ENCODE assay signal across 9 mouse cellular contexts in the genomic region with DNA sequence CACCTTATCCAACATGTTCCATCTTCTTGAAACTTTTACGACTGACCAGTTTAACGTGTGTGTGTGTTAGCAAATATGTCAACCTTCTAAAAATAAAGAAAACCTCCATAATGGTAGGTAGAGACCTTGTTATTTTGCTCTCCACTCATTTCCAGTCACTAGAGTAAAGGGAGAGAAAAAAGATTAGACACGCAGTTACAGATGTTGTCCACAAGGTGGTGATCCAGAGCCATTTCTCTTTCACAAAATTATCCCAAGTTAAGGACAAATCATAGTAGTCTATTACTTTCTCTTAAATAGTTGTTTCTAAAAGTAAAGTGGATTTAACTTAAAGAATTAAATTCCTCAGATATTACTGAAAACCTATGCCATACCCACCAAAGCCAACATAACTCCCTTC. TPM values are rescaled to one million over a fixed set of nuclear protein-coding genes. Genes with fewer than 3 reads are reported as not detected.
DNase-seq lines count a peak whose midpoint lies in the region; TF ChIP-seq lines count a peak whose summit lies in the region.
"Had no signal": no experiment of that assay in that cellular context is flagged by ENCODE, and none has a peak within 500 bp of the region (broad histone marks: within the 10 kb centered on the region; RNA-seq: fewer than 3 reads in every experiment).

No protein-coding gene starts in this region.

- WGBS in cerebellum, adult 2 months, result 67% methylated on average over 3 of the region's 3 CpGs

- H3K27ac ChIP-seq in cerebellum, adult 2 months (ENCODE audit: insufficient read depth, low read length), result no peak overlapping the region
- no peak overlapping the region for H3K27ac ChIP-seq in layer of hippocampus, adult 2 months

- intact Hi-C loops in gastrocnemius, postnatal 14 days (cut with DNase I; ENCODE audit: low total_unique reads), result no loop called here

- no peaks in the 10 kb centered on the region for H3K27me3 ChIP-seq in cerebellum, adult 2 months (ENCODE audit: control insufficient read depth, insufficient read depth, low read length)

- no peak for TF ChIP-seq POLR2A in cerebellum, adult 2 months (IDR thresholded peaks at IDR 0.05; ENCODE audit: borderline replicate concordance, insufficient read depth, low read length)

- no peak for DNase-seq in cerebellum, adult 2 months
- DNase-seq in cerebellum, adult 11 months, result no peak
- DNase-seq in layer of hippocampus, adult 2 months (ENCODE audit: low spot score in 2 of 2), result no peak
- no peak for DNase-seq in layer of hippocampus, adult 9-10 months (ENCODE audit: low spot score)
- DNase-seq in brain, adult 2 months (ENCODE audit: low read depth, low spot score), result peak; percentile 41
- peak; percentile 31 for DNase-seq in mesoderm, embryonic 11.5 days (ENCODE audit: low read depth, low spot score)
- no peak for DNase-seq in ovary, postnatal 36 days (ENCODE audit: low spot score)
- DNase-seq in gastrocnemius, postnatal 14 days, result no peak
- DNase-seq: layer of hippocampus, postnatal 36 days had no signal

- peak; percentile 56; the same call in 1 of the 2 replicates for TF ChIP-seq CTCF in cerebellum, adult 2 months (IDR thresholded peaks at IDR 0.05; ENCODE audit: borderline replicate concordance, insufficient read depth, low read depth, low read length)
- peak; percentile 93 for TF ChIP-seq CTCF in layer of hippocampus, adult 2 months (conservative IDR thresholded peaks at IDR 0.05)

- no peaks in the 10 kb centered on the region for H3K4me1 ChIP-seq in cerebellum, adult 2 months (ENCODE audit: control insufficient read depth, insufficient read depth, low read length)

- H3K4me3 ChIP-seq in cerebellum, adult 2 months (replicated peaks; ENCODE audit: insufficient read depth, low read depth, low read length), result no peak overlapping the region
- no peak overlapping the region for H3K4me3 ChIP-seq in layer of hippocampus, adult 2 months

RNA-seq across cellular contexts. Expression of gene Dner, which starts 37.8 kb away (rescaled TPM):
- polyA plus RNA-seq in cerebellum, adult 2 months (2012; rRNA removed), result 277 and 324 TPM in 2 replicates
- 100 to 1,000 TPM; 112 to 113 TPM for total RNA-seq in layer of hippocampus, adult 2 months (2021)
- total RNA-seq in gastrocnemius, postnatal 14 days (2021), result under 1 TPM; 0.47 to 0.90 TPM

Comparison
In these comparisons a context has a peak if more than half of its experiments do, and no peak if none do; other contexts are left out.
1. DNase-seq: peak in brain, adult 2 months (single experiment) and mesoderm, embryonic 11.5 days (single experiment); none in cerebellum, adult 2 months (0 of 2), cerebellum, adult 11 months (single experiment), layer of hippocampus, adult 2 months (0 of 2), layer of hippocampus, adult 9-10 months (single experiment), ovary, postnatal 36 days (single experiment) and gastrocnemius, postnatal 14 days (single experiment).
2. RNA of gene Dner, which starts 37.8 kb away (total RNA-seq): 112 to 113 TPM in layer of hippocampus, adult 2 months; 0.47 to 0.90 TPM in gastrocnemius, postnatal 14 days; every median in the first group is over 10 times any median in the second.